Mouse (Mus musculus) heart, adult 18-20 months (tissue): ENCODE measurements around the gene Nanos1. TPM values are rescaled to one million over a fixed set of nuclear protein-coding genes. Genes with fewer than 3 reads are reported as not detected.

Experiments used
- DNase-seq, 2 experiments: peaks; one replicate each; pipeline ENCODE4 v3.0.0; 2021 to 2022; ENCODE audit warnings: mixed read lengths in 1 of 2
- microRNA-seq, 2 experiments: library from miRNA; unstranded; fragments of <30 nt; microRNA quantifications; one replicate each; pipeline ENCODE4 v1.2.0; 2022
- total RNA-seq, 2 experiments: library from RNA; stranded (reverse); gene quantifications; 2 replicates each; pipeline ENCODE4 v1.2.3; 2021

Nanos1 gene
- total RNA-seq, 2 experiments from 2014 or later: 0.17 to 0.26 TPM

DNA sequence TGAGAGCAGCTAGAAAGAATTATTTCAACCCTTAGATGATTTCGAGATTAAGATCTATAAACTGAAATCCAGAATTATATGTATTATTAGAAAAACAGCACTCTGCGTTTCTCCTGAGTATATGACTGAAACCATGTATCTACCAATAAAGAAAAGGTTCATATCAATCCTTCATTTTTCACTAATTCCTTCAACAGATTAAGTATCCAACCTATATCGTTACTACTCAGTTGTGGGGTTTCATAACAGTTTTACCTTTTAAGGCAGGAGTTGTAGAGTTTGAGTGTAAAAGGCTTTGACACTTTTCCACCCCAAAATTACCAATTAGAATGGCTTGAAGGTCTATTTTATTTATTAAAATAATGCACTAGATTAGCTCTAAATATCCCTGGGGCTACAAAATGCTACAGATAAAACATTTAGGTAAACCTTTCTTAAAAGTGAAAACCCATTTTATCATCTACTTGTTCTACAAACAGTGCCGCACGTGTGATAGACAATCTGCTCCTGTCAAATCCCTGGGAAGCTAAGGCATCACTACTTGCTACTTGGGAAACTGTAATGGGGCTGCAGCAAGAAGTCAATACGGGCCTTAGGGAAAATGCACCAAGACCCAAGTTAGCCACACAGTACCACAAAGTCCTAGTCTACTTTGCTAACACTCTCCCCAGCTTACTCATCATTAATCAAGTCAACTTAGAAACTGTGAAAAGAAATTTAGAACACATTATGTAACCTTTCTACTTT lies 32.6 kb downstream of the Nanos1 start:
- DNase-seq: no peak

- DNase-seq: peak in 1 of 2 experiments; percentile 21
These were observed 33.7 kb downstream of the Nanos1 start for GRCm38 (mm10) chr19:60789452-60789851.

DNA sequence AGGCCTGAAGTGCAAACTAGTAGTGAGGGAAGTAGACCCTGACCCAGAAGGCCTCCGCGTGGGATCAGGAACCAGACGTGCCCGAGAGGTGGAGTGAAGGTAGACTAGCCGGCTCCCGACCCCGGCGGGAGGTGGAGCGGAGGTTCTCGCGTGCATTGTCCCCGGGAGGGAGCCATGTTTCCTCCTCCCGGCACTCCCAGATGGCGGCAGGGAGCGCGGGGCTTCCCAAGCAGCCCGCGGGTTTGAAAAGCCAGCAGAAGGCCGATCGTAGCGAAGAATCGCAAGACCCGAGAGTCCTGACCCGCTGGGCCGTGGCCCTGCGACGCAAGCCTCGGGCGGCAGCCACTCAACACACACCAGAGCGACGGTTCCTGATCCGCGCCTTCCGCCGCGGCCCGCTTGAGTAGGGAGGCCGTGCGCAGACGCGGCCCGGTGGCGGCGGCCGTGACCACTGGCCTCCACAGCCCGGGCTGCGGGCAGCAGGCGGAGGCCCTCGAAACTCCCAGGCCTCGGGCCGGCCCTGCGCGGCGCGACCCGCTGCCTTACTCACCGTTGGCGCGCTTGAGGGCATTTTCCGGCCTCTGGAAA lies 34.2 kb downstream of the Nanos1 start:
- DNase-seq: peak; percentile 57 to 66

GRCm38 (mm10) chr19:60790551-60791161 lies 34.9 kb downstream of the Nanos1 start, which contains the start of gene Eif3a:
Eif3a (minus strand) TSS chr19:60790658.
- DNase-seq: peak; percentile 95 to 96

DNA sequence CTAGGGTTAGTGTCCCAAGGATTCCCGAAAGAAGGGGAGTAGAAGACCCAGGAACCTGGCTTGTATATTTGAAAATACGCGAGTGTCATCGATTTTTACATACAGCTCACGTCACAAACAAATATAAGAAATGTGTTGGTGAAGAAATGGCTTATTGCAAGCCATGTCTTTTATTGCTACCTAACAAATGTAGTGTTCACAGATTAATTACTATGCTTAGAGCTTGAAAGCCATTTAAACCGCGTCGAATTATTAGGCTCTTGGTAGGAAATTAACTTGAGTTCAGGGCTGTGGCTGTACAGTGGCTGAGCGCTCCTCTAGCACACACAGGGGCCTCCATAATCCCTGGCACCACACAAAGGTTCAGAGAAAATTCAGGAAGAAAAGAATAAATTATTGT lies 35.4 kb downstream of the Nanos1 start:
- no peak for DNase-seq

DNA sequence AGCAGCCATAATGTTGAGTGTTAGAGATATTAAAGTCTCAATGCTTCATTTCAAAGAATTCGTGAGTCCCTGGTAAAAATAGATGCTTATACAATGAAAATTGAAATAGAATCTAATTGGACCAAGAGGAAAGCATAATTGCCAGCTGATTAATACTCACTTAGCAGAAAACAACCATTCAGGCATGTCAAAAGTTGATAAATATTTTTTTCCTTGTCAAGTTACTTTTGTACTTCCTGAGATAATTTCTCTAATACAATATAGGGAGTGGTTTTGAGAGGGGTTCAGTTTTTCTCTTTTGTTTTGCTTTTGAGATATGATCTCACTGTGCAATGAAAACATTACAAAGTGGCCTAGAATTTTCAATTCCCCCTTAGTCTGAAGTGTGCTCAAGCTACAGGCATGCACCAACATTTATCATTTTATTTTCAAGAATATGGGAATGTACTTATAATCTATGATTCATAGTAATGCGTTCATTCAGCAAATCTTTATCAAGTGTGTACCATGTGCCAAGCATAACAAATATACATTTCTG lies 37.5 kb downstream of the Nanos1 start:
- DNase-seq: no peak

DNA sequence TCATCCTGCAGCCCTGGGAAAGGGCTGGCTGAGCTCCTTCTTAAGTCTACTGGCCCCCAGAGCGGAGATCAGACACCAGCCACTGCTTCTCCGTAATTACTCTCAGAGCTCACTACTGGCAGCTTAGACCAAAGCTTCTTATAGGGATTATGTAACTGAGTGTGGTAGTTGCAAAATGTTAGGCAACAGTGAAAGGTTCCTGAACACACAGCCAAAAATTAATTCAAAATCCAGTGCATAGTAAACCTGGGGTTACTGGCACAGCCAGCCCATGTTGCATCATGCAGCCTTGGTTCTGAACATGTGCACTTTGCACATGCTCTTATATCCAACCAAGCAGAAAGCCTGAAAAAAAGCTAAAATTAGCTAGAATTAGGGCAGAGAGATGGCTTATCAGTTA lies 39.5 kb downstream of the Nanos1 start:
- DNase-seq: no peak

GRCm38 (mm10) chr19:60797415-60797814 lies 41.6 kb downstream of the Nanos1 start:
- no peak for DNase-seq

GRCm38 (mm10) chr19:60799867-60800569 lies 44.2 kb downstream of the Nanos1 start:
- DNase-seq: no peak

GRCm38 (mm10) chr19:60804903-60805302 lies 49.1 kb downstream of the Nanos1 start:
- no peak for DNase-seq

Small RNA genes lying within 50 kb of the gene (microRNA-seq; reads per million reads assigned to microRNA genes)
- 0 reads per million in 2 experiments for gene mmu-mir-3084-1

Other genes with a start within 250 kb of the Nanos1 start
- 10 to 100 TPM; 29.3 to 30.1 TPM for gene Cacul1, start 175.0 kb upstream of the Nanos1 start, total RNA-seq
- 100 to 1,000 TPM; 103 to 114 TPM for gene Eif3a, start 34.7 kb downstream of the Nanos1 start, total RNA-seq
- gene Fam45a, start 55.6 kb downstream of the Nanos1 start, total RNA-seq: 10 to 100 TPM; 15.5 to 17.0 TPM
- 1 to 10 TPM; 7.4 to 9.5 TPM for gene Sfxn4, start 105.5 kb downstream of the Nanos1 start, total RNA-seq
- gene Prdx3, start 118.6 kb downstream of the Nanos1 start, total RNA-seq: 100 to 1,000 TPM; 412 to 431 TPM
- 10 to 100 TPM; 28.3 to 42.0 TPM for gene Grk5, start 133.8 kb downstream of the Nanos1 start, total RNA-seq